Mouse (Mus musculus) liver, embryonic 16.5 days (tissue): Measurements from ENCODE around the gene Gfi1b. TPM values are rescaled to one million over a fixed set of nuclear protein-coding genes. Genes with fewer than 3 reads are reported as not detected.

ENCODE experiments used
- ATAC-seq: fragments of 200-750 bp; cut with Nextera tagmentation; 2 replicates; pipeline ENCODE4 v1.8.0; 2017; ENCODE audit warnings: low read depth, mild to moderate bottlenecking, moderate number of reproducible peaks, moderate library complexity
- H3K27ac ChIP-seq: fragments of 300-500 bp; sonication (generic); 2 replicates; pipeline ENCODE4 v1.5.1; 2014; ENCODE audit warnings: mild to moderate bottlenecking, low read length
- H3K27me3 ChIP-seq: fragments of 300-500 bp; sonication (generic); 2 replicates; pipeline ENCODE4 v1.6.1; 2014; ENCODE audit warnings: low read depth, low read length, mixed read lengths; ENCODE audit not compliant: control insufficient read depth, insufficient read depth
- H3K36me3 ChIP-seq: fragments of 300-500 bp; sonication (generic); 2 replicates; pipeline ENCODE4 v1.6.1; 2014; ENCODE audit warnings: mild to moderate bottlenecking; ENCODE audit not compliant: control insufficient read depth, insufficient read depth
- H3K4me1 ChIP-seq: fragments of 300-500 bp; sonication (generic); 2 replicates; pipeline ENCODE4 v1.6.1; 2014; ENCODE audit warnings: low read depth, low read length, mixed read lengths; ENCODE audit not compliant: control insufficient read depth
- H3K4me2 ChIP-seq: fragments of 300-500 bp; sonication (generic); 2 replicates; pipeline ENCODE4 v1.6.1; 2014; ENCODE audit warnings: low read depth, low read length, mixed read lengths
- H3K4me3 ChIP-seq: fragments of 300-500 bp; sonication (generic); 2 replicates; pipeline ENCODE4 v1.5.1; 2014; ENCODE audit warnings: low read depth, mild to moderate bottlenecking, low read length
- H3K9ac ChIP-seq: fragments of 300-500 bp; sonication (generic); 2 replicates; pipeline ENCODE4 v1.6.1; 2014; ENCODE audit warnings: low read depth, low read length
- H3K9me3 ChIP-seq: fragments of 300-500 bp; sonication (generic); replicated peaks from 2 replicates; pipeline ENCODE4 v1.6.1; 2016; ENCODE audit warnings: low read length; ENCODE audit not compliant: control insufficient read depth
- WGBS: fragments of 180-500 bp; shearing (Covaris S2); extraction: QIAGEN DNeasy Blood & Tissue Kit; methylation state at CpG from one replicate; pipeline ENCODE4 v1.1.7; 2014; ENCODE audit not compliant: insufficient replicate concordance; 5-methylcytosine and 5-hydroxymethylcytosine counted together
- polyA plus RNA-seq: library from polyadenylated mRNA; unstranded; fragments of >200 nt; fragmentation: Nextera tagmentation; extraction: Ambion mirVana; gene quantifications from 2 replicates; pipeline ENCODE4 v1.2.1, GENCODE M21; 2015

Gfi1b gene
- polyA plus RNA-seq, 1 experiment from 2014 or later, result 88.7 TPM

DNA sequence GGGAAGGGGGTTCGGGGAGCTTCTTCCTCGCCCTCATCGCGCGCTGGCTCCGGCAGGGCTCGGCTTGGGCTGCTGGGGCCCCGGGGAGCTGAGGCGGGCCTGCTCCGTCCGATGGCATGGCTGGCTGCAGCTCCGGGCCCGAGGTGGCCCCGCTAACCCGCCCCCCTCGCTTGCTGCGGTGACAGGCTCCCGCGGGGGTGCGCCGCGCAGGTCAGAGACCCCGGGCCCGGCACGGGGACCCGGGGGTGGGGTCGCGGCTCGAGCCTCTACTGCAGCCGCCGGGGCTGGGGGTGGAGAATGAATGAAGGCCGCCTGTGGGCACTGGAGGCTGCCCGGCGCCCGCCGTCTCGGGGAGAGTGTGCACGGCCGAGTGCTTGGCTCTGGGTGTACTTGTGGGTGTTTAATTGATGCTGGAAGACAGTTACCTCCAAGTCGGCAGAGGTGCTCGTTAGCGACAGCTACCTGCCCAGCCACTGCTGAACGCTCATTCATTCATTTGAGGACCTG lies 19.7 kb upstream of the Gfi1b start:
- H3K9ac ChIP-seq, result peak overlapping the region; percentile 89
- peak overlapping the region; percentile 85 for H3K27ac ChIP-seq
- peak; percentile 25 for ATAC-seq
- H3K4me3 ChIP-seq, result peak overlapping the region; percentile 90
- H3K4me2 ChIP-seq, result peak overlapping the region; percentile 71
- WGBS, result 1% methylated on average over 41 of the region's 43 CpGs
- no peaks in the 10 kb centered on the region for H3K36me3 ChIP-seq
- H3K4me1 ChIP-seq, result peaks cover 30% of the 10 kb centered on the region
- H3K27me3 ChIP-seq, result no peaks in the 10 kb centered on the region
- no peaks in the 10 kb centered on the region for H3K9me3 ChIP-seq

GRCm38 (mm10) chr2:28640461-28641424 lies 19.0 kb upstream of the Gfi1b start, which contains the start of gene Tsc1:
Gene Tsc1 (plus strand): TSS chr2:28641228.
- Histone ChIP-seq H3K36me3 (no peaks in the 10 kb centered on the region), H3K4me3 (peak within 1 kb of the TSS; percentile 90), H3K27me3 (no peaks in the 10 kb centered on the region), H3K4me2 (peak within 1 kb of the TSS; percentile 71), H3K4me1 (peaks cover 30% of the 10 kb centered on the region), H3K9ac (peak within 1 kb of the TSS; percentile 89), H3K27ac (peak within 1 kb of the TSS; percentile 87), H3K9me3 (no peaks in the 10 kb centered on the region)
- ATAC-seq, result peak; percentile 92
- 2% methylated on average over 46 of the region's 47 CpGs for WGBS

DNA sequence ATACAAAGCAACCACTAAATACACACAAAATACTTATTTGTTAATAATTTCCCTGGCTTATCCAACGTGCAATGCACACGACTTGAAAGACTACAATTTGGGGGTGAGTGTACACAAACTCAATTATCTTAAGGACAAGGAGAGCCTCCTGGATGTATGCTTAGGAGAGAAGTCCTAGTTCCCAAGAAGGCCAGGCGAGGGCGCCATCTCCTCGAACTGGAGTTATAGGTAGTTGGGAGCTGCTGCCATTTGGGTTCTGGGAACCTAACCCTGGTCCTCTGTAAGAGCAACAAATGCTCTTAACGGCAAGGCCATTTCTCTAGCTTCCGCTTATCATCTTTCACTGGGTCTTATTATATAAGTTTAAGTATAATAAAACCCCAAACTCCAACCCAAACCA lies 18.0 kb upstream of the Gfi1b start:
- ATAC-seq, result no peak
- WGBS, result 60% methylated on average over 7 of the region's 7 CpGs
- Histone ChIP-seq H3K36me3 (no peaks in the 10 kb centered on the region), H3K9ac (no peak overlapping the region), H3K27me3 (no peaks in the 10 kb centered on the region), H3K4me1 (peaks cover 25% of the 10 kb centered on the region), H3K4me3 (no peak overlapping the region), H3K27ac (peak overlapping the region; percentile 87; the same call in 1 of the 2 replicates), H3K4me2 (no peak overlapping the region), H3K9me3 (no peaks in the 10 kb centered on the region)

DNA sequence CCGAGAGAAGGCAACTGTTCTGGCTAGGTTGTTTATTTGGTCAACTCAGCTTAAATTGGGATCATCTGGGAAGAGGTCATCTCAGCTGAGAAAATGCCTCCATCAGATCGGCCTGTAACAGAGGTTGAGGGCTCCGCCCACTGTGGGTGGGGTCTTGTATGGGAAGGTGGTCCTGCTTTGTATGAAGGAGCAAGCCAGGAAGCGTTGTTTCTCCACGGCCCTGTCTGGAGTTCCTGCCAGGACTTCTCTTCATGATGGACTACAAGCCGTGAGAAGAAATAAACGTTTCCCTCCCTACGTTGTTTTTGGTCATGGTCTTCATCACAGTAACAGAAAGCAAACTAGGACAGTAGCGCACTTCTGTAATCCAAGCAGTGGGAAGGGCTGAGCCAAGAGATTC lies 17.1 kb upstream of the Gfi1b start:
- Histone ChIP-seq H3K27ac (no peak overlapping the region), H3K9ac (no peak overlapping the region)

DNA sequence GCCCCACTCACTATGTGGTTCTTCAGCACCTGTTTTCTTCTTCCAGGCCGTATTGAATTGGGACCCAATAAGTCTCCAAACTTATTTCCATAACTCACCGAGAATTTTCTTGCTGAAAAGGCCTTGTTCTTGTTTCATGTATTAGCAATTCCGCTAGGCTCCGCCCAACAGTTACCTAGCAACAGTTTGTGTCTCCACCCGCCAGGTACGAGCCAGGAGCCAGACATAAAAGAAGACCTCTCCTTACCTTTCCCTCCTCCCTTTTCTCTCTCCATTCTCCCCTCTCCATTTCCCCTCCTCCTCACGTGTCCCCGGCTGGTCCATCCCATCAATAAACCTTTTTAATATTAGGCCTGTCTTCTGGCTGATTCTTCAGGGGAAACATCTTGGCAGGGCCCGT lies 16.6 kb upstream of the Gfi1b start:
- 40% methylated on average over 9 of the region's 9 CpGs for WGBS
- H3K27me3 ChIP-seq, result no peaks in the 10 kb centered on the region

More for the DNA sequence above, 17.1 kb upstream of the Gfi1b start:
- no peak for ATAC-seq
- 13% methylated on average over 9 of the region's 9 CpGs for WGBS
- Histone ChIP-seq H3K4me3 (no peak overlapping the region), H3K36me3 (no peaks in the 10 kb centered on the region), H3K4me1 (peaks cover 25% of the 10 kb centered on the region), H3K9me3 (no peaks in the 10 kb centered on the region), H3K27me3 (no peaks in the 10 kb centered on the region), H3K4me2 (peak overlapping the region; percentile 35)

DNA sequence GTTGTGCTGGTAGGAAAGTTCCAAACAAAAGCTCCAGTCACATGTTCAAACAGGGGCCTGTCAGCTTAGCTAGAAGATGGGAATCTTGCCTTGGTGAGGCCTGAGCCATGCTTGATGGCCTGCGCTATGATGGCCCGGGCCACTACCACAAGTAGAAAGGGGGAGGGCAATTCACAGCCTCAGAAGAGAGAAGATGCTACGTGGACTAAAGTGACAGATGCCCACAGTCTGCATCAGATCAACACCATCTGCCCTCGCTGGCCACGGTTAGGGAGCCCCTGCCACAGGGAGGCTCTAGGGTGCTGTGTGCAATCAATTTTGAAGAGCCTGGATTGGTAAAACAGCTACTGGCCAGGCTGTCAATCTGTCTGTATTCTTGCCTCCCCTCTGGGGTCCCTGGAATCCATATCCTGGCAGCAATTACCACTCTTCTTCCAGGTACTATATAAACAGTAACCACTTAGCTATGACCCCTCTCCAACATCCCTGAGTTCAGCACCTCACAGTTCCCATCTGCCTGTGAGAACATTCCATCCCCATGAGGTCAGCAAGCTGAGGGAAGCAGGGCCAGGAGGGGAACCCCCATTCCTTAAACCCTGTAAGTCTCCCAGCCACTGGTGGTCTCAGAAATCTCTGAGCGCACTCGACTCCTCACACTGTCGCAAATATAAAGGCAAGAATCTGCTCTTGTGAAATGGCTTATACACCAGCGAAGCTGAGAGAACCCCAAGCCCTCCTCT lies 15.5 kb upstream of the Gfi1b start:
- no peak overlapping the region for H3K9ac ChIP-seq
- ATAC-seq, result no peak
- WGBS, result 72% methylated on average over 9 of the region's 9 CpGs
- H3K27me3 ChIP-seq, result no peaks in the 10 kb centered on the region
- peaks cover 23% of the 10 kb centered on the region for H3K4me1 ChIP-seq
- H3K27ac ChIP-seq, result no peak overlapping the region
- H3K36me3 ChIP-seq, result no peaks in the 10 kb centered on the region
- no peak overlapping the region for H3K4me2 ChIP-seq
- no peak overlapping the region for H3K4me3 ChIP-seq
- no peaks in the 10 kb centered on the region for H3K9me3 ChIP-seq

More for the DNA sequence above, 16.6 kb upstream of the Gfi1b start:
- Histone ChIP-seq H3K4me3 (no peak overlapping the region), H3K9ac (no peak overlapping the region), H3K9me3 (no peaks in the 10 kb centered on the region), H3K36me3 (no peaks in the 10 kb centered on the region), H3K27ac (no peak overlapping the region), H3K4me2 (0 out of 2 replicates have a peak overlapping the region, but pooled peaks have one; percentile 35), H3K4me1 (peaks cover 25% of the 10 kb centered on the region)
- no peak for ATAC-seq

GRCm38 (mm10) chr2:28635199-28635598 lies 13.4 kb upstream of the Gfi1b start:
- peaks cover 12% of the 10 kb centered on the region for H3K4me1 ChIP-seq
- no peak for ATAC-seq
- no peak overlapping the region for H3K4me3 ChIP-seq
- no peak overlapping the region for H3K27ac ChIP-seq
- no peak overlapping the region for H3K4me2 ChIP-seq
- no peaks in the 10 kb centered on the region for H3K9me3 ChIP-seq
- WGBS, result 67% methylated on average over 1 of the region's 1 CpGs
- no peaks in the 10 kb centered on the region for H3K27me3 ChIP-seq
- H3K36me3 ChIP-seq, result no peaks in the 10 kb centered on the region
- H3K9ac ChIP-seq, result no peak overlapping the region

DNA sequence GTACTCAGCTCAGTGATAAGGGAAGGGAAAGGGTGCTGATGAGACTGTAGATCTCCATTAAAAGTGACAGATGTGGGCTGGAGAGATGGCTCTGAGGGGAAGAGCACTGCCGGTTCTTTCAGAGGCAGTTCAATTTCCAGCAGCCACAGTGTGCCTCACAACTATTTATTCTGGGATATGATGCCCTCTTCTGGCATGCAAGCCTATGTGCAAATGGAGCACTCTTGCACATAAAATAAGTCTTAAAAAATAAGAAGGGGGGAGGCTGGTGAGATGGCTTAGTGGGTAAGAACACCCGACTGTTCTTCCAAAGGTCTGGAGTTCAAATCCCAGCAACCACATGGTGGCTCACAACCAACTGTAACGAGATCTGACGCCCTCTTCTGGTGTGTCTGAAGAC lies 11.4 kb upstream of the Gfi1b start:
- 16% methylated on average over 4 of the region's 4 CpGs for WGBS
- no peak overlapping the region for H3K4me2 ChIP-seq
- H3K36me3 ChIP-seq, result no peaks in the 10 kb centered on the region
- ATAC-seq, result no peak
- H3K4me3 ChIP-seq, result no peak overlapping the region
- H3K27ac ChIP-seq, result no peak overlapping the region
- no peaks in the 10 kb centered on the region for H3K9me3 ChIP-seq
- H3K27me3 ChIP-seq, result no peaks in the 10 kb centered on the region
- H3K4me1 ChIP-seq, result no peaks in the 10 kb centered on the region; the same call in 1 of the 2 replicates
- H3K9ac ChIP-seq, result no peak overlapping the region
